Mouse (Mus musculus) MEL (cell line): Measurements from ENCODE around the gene Upk2. TPM values are rescaled to one million over a fixed set of nuclear protein-coding genes. Genes with fewer than 3 reads are reported as not detected.

Source experiments
- DNase-seq: peaks from one replicate; pipeline ENCODE4 v3.0.0; 2011; ENCODE audit warnings: low read depth, low spot score
- H3K27ac ChIP-seq: 2 replicates; pipeline ENCODE4 v1.5.1; 2012; ENCODE audit warnings: low read depth, mild to moderate bottlenecking, control low read depth, low read length, moderate library complexity; ENCODE audit not compliant: control insufficient read depth
- H3K27me3 ChIP-seq, 2 experiments: fragments of 150-350 bp in 1 of 2; sonication (generic) in 1 of 2; 2 replicates each; pipeline ENCODE4 v1.6.1; 2012; ENCODE audit warnings: low read length in 2 of 2, mild to moderate bottlenecking in 2 of 2, improper control_type of control experiment in 1 of 2, moderate library complexity in 1 of 2; ENCODE audit not compliant: insufficient read depth in 2 of 2, control insufficient read depth in 1 of 2
- H3K36me3 ChIP-seq, 2 experiments: 2 replicates each; pipeline ENCODE4 v1.6.1; 2012 to 2014; ENCODE audit warnings: low read length in 2 of 2, improper control_type of control experiment in 1 of 2, inconsistent platforms in 1 of 2, mild to moderate bottlenecking in 1 of 2; ENCODE audit not compliant: insufficient read depth in 2 of 2, control insufficient read depth in 1 of 2
- H3K4me1 ChIP-seq, 2 experiments: fragments of 150-350 bp in 1 of 2; sonication (generic) in 1 of 2; 2 replicates each; pipeline ENCODE4 v1.6.1; 2012; ENCODE audit warnings: low read length in 2 of 2, improper control_type of control experiment in 1 of 2, mild to moderate bottlenecking in 1 of 2; ENCODE audit not compliant: insufficient read depth in 2 of 2, control insufficient read depth in 1 of 2
- H3K4me3 ChIP-seq, 2 experiments: fragments of 150-350 bp in 1 of 2; sonication (generic) in 1 of 2; 2 replicates each; pipeline ENCODE4 v1.5.1; 2012; ENCODE audit warnings: low read depth in 2 of 2, low read length in 2 of 2, mild to moderate bottlenecking in 2 of 2, moderate library complexity in 2 of 2, control low read depth in 1 of 2, improper control_type of control experiment in 1 of 2; ENCODE audit not compliant: control insufficient read depth in 1 of 2, insufficient read depth in 1 of 2
- H3K79me2 ChIP-seq: 2 replicates; pipeline ENCODE4 v1.6.1; 2012; ENCODE audit warnings: mild to moderate bottlenecking, low read length, moderate library complexity; ENCODE audit not compliant: control insufficient read depth, poor library complexity, insufficient read depth
- H3K9ac ChIP-seq: 2 replicates; pipeline ENCODE4 v1.6.1; 2012; ENCODE audit warnings: low read depth, mild to moderate bottlenecking, control low read depth, low read length, moderate library complexity; ENCODE audit not compliant: control insufficient read depth, poor library complexity, severe bottlenecking
- H3K9me3 ChIP-seq: fragments of 150-350 bp; sonication (generic); replicated peaks from 2 replicates; pipeline ENCODE4 v1.6.1; 2012; ENCODE audit warnings: mild to moderate bottlenecking, low read length, improper control_type of control experiment, moderate library complexity; ENCODE audit not compliant: insufficient read depth
- BHLHE40 ChIP-seq: IDR thresholded peaks from 2 replicates; pipeline ENCODE4 v1.6.1; 2012; ENCODE audit warnings: low read depth, mild to moderate bottlenecking, inconsistent platforms, low read length, improper control_type of control experiment, borderline replicate concordance
- CTCF ChIP-seq, 3 experiments: IDR thresholded peaks in 2 of 3; conservative IDR thresholded peaks in 1 of 3; 2 replicates each; pipeline ENCODE4 v1.5.1; 2011 to 2012; ENCODE audit warnings: low read length in 3 of 3, low read depth in 2 of 3, mild to moderate bottlenecking in 2 of 3, improper control_type of control experiment in 1 of 3, inconsistent platforms in 1 of 3, mixed read lengths in 1 of 3, moderate library complexity in 1 of 3; ENCODE audit not compliant: control insufficient read depth in 1 of 3, insufficient read depth in 1 of 3, poor library complexity in 1 of 3, severe bottlenecking in 1 of 3
- EP300 ChIP-seq, 2 experiments: IDR thresholded peaks; 2 replicates each; pipeline ENCODE4 v1.6.1; 2011; ENCODE audit warnings: improper control_type of control experiment in 2 of 2, low read length in 2 of 2, low read depth in 1 of 2, mild to moderate bottlenecking in 1 of 2
- GATA1 ChIP-seq: IDR thresholded peaks from 2 replicates; pipeline ENCODE4 v1.6.1; 2011; ENCODE audit warnings: low read depth, low read length, improper control_type of control experiment
- HCFC1 ChIP-seq: IDR thresholded peaks from 2 replicates; pipeline ENCODE4 v1.6.1; 2012; ENCODE audit warnings: low read depth, mild to moderate bottlenecking, inconsistent platforms, low read length, improper control_type of control experiment, moderate library complexity
- JUND ChIP-seq: IDR thresholded peaks from 2 replicates; pipeline ENCODE4 v1.6.1; 2011; ENCODE audit warnings: low read depth, mild to moderate bottlenecking, improper control_type of control experiment, low read length
- MAFK ChIP-seq: IDR thresholded peaks from 2 replicates; pipeline ENCODE4 v1.6.1; 2011; ENCODE audit warnings: low read depth, mild to moderate bottlenecking, low read length, improper control_type of control experiment, borderline replicate concordance
- MAZ ChIP-seq: IDR thresholded peaks from 2 replicates; pipeline ENCODE4 v1.6.1; 2012; ENCODE audit warnings: low read depth, mild to moderate bottlenecking, inconsistent platforms, low read length, improper control_type of control experiment
- MEF2A ChIP-seq: IDR thresholded peaks from 2 replicates; pipeline ENCODE4 v1.6.1; 2014; ENCODE audit warnings: low read depth, mild to moderate bottlenecking, inconsistent platforms, low read length, improper control_type of control experiment; ENCODE audit not compliant: poor library complexity, insufficient replicate concordance, severe bottlenecking; ENCODE audit errors: extremely low read depth
- MXI1 ChIP-seq: IDR thresholded peaks from 2 replicates; pipeline ENCODE4 v1.6.1; 2011; ENCODE audit warnings: mild to moderate bottlenecking, low read depth, low read length, improper control_type of control experiment
- NELFE ChIP-seq: IDR thresholded peaks from 2 replicates; pipeline ENCODE4 v1.6.1; 2011; ENCODE audit warnings: low read depth, low read length, improper control_type of control experiment
- NRF1 ChIP-seq: IDR thresholded peaks from 2 replicates; pipeline ENCODE4 v1.6.1; 2014; ENCODE audit warnings: low read depth, mild to moderate bottlenecking, inconsistent platforms, low read length, improper control_type of control experiment, moderate library complexity; ENCODE audit not compliant: poor library complexity, insufficient read depth, severe bottlenecking
- POLR2AphosphoS2 ChIP-seq: IDR thresholded peaks from 2 replicates; pipeline ENCODE4 v1.6.1; 2011; ENCODE audit warnings: low read length, improper control_type of control experiment
- SIN3A ChIP-seq: IDR thresholded peaks from 2 replicates; pipeline ENCODE4 v1.6.1; 2012; ENCODE audit warnings: low read length, improper control_type of control experiment, inconsistent platforms
- SMC3 ChIP-seq: IDR thresholded peaks from 2 replicates; pipeline ENCODE4 v1.6.1; 2011; ENCODE audit warnings: low read depth, low read length, improper control_type of control experiment
- TAL1 ChIP-seq: IDR thresholded peaks from 2 replicates; pipeline ENCODE4 v1.6.1; 2012; ENCODE audit warnings: mild to moderate bottlenecking, inconsistent platforms, low read length, moderate library complexity, mixed read lengths
- ZKSCAN1 ChIP-seq: IDR thresholded peaks from 2 replicates; pipeline ENCODE4 v1.6.1; 2012; ENCODE audit warnings: low read depth, mild to moderate bottlenecking, inconsistent platforms, low read length, improper control_type of control experiment, moderate library complexity
- polyA plus RNA-seq, 2 experiments: library from polyadenylated mRNA; stranded (reverse) in 1 of 2; unstranded in 1 of 2; fragments of >175 nt in 1 of 2; fragments of >200 nt in 1 of 2; gene quantifications; 2 replicates each; pipeline versions ENCODE4 v1.2.1 to v1.2.4; 2012; ENCODE audit warnings: low replicate concordance in 2 of 2, low read depth in 1 of 2; ENCODE audit not compliant: insufficient read length in 2 of 2, insufficient read depth in 1 of 2, missing spikeins in 1 of 2
- total RNA-seq: library from RNA; depleted of rRNA; stranded (reverse); fragments of 300-350 nt; gene quantifications from 2 replicates; pipeline ENCODE4 v1.2.3, GENCODE M21; 2012

Gene Upk2
- total and polyA plus RNA-seq, 3 experiments = not detected

GRCm38 (mm10) chr9:44486335-44486734, 31.6 kb upstream of the Upk2 start:
- Histone ChIP-seq H3K36me3 (no peaks in the 10 kb centered on the region), H3K9ac (no peak overlapping the region), H3K9me3 (no peaks in the 10 kb centered on the region), H3K4me1 (no peaks in the 10 kb centered on the region), H3K79me2 (peaks cover 4% of the 10 kb centered on the region; the same call in 1 of the 2 replicates), H3K4me3 (no peak overlapping the region), H3K27me3 (no peaks in the 10 kb centered on the region), H3K27ac (no peak overlapping the region)
- DNase-seq = no peak
- TF ChIP-seq BHLHE40 (no peak), SMC3 (no peak), ZKSCAN1 (no peak), EP300 (IDR thresholded peaks at IDR 0.05; ENCODE audit: low read depth in 1 of 2, low read length in 2 of 2) (no peak), MAZ (no peak), NRF1 (no peak), CTCF (IDR thresholded peaks at IDR 0.05 in 2 of 3, conservative IDR thresholded peaks at IDR 0.05 in 1 of 3; ENCODE audit: control insufficient read depth in 1 of 3, insufficient read depth in 1 of 3, low read depth in 2 of 3, low read length in 3 of 3, poor library complexity in 1 of 3, severe bottlenecking in 1 of 3) (no peak), TAL1 (no peak), MAFK (no peak), GATA1 (no peak), NELFE (no peak), POLR2AphosphoS2 (no peak), MXI1 (no peak), MEF2A (no peak), JUND (no peak), HCFC1 (no peak)

- Histone ChIP-seq H3K27ac (no peak overlapping the region), H3K4me1 (no peaks in the 10 kb centered on the region), H3K27me3 (no peaks in the 10 kb centered on the region)
Observed at GRCm38 (mm10) chr9:44485516-44486161, 30.9 kb upstream of the Upk2 start.

More at GRCm38 (mm10) chr9:44485516-44486161, 30.9 kb upstream of the Upk2 start:
- no peak for TF ChIP-seq NELFE
- TF ChIP-seq SMC3 = no peak
- no peak for TF ChIP-seq SIN3A
- no peak for TF ChIP-seq HCFC1
- TF ChIP-seq, all 39 proteins: peak for 0
- Histone ChIP-seq H3K9me3 (no peaks in the 10 kb centered on the region), H3K4me3 (no peak overlapping the region), H3K9ac (no peak overlapping the region), H3K36me3 (no peaks in the 10 kb centered on the region), H3K79me2 (peaks cover 4% of the 10 kb centered on the region; the same call in 1 of the 2 replicates)
- no peak for DNase-seq
